Mouse (Mus musculus): Measurements from ENCODE around the gene Map7.

Map7 gene

GRCm38 (mm10) chr10:20234466-20234865 is 86.2 kb downstream of the Map7 start:
- DNase-seq (ENCODE audit: low spot score), result no peak

GRCm38 (mm10) chr10:20235656-20236055 is 87.4 kb downstream of the Map7 start:
- DNase-seq (ENCODE audit: low spot score), result no peak

GRCm38 (mm10) chr10:20236241-20236640 is 88.0 kb downstream of the Map7 start:
- no peak for DNase-seq (ENCODE audit: low spot score)

GRCm38 (mm10) chr10:20238281-20238680 is 90.0 kb downstream of the Map7 start:
- no peak for DNase-seq (ENCODE audit: low spot score)

DNA sequence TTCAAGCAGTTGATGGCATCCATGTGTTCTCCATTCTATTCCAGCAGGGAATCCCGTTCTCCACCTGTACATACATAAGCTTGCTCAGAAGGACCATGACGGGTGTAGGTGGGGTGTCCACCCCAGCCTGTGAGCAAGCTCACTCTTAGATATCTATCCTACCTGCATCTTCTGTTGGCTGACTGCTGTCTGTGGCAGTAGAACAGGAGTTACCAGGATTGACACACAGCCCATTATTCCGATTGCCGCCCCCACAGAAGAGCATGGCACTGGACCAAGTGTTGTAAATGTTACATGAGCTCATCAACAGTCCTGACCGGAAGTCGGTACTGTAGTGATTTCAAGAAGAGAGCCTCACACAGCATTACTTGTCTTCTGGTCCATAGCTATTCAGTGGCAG is 92.6 kb downstream of the Map7 start:
- no peak for DNase-seq (ENCODE audit: low spot score)

DNA sequence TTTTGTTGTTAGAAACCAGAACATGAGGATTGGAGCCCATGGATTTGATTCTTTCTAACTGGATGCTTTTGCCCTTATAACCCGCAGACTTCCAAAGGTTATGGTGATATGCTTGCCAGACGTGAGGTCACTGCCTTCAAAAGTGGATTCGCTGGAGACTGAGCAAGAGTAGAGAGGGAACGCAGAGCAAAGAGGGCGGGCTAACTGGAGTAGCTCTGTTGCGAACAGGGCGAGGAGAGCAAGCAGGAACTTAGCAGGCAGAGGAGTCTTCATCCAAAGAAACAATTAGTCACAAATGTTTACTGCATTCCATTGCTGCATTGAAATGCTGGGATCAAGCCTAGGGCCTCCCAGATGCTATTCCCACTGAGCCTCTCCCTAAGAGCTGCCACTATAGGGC is 95.0 kb downstream of the Map7 start:
- DNase-seq (ENCODE audit: low spot score), result no peak

DNA sequence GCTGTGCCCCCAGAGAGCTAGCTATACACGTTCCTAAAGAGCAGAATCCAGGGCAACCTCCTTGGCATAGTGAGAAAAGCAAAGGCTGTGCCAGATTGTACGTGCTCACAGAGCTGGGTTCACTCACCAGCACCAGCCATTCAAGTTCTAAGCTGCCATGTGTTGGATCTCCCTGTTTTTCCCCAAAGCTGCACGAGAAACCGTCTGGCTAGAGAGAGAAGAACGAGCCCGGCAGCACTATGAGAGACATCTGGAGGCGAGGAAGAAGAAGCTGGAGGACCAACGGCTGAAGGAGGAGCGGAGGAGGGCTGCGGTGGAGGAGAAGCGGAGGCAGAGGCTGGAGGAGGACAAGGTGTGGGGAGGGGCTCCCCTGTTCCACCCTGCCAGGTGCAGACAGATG is 96.8 kb downstream of the Map7 start:
- DNase-seq (ENCODE audit: low spot score), result no peak

- DNase-seq (ENCODE audit: low spot score), result no peak
Observed at GRCm38 (mm10) chr10:20249091-20249490, 100.8 kb downstream of the Map7 start.

DNA sequence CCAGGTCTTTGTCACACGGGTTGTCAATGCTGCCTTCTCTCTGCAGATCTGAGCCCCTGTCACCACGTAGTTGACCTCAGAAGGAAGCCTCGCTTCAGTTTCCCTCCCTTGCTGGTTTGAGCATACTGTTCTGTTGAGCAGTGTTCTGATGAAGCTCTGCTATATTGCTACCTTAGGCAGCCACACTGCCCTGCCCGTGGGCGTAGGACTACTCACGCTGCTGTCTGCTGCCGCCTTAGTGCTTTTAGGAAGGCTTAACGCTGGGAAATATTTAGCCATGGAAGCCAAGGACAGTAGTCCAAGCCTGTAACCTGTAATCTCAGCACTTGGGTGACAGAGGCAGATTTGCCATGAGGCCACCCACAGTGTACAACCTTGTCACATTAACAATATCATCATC is 107.3 kb downstream of the Map7 start:
- no peak for DNase-seq (ENCODE audit: low spot score)

- DNase-seq (ENCODE audit: low spot score), result no peak
Observed at GRCm38 (mm10) chr10:20257054-20257643, 108.9 kb downstream of the Map7 start.

- no peak for DNase-seq (ENCODE audit: low spot score)
Observed at GRCm38 (mm10) chr10:20257721-20258720, 109.8 kb downstream of the Map7 start.

GRCm38 (mm10) chr10:20259476-20259875 is 111.2 kb downstream of the Map7 start:
- DNase-seq (ENCODE audit: low spot score), result no peak

GRCm38 (mm10) chr10:20262896-20263295 is 114.6 kb downstream of the Map7 start:
- no peak for DNase-seq (ENCODE audit: low spot score)

DNA sequence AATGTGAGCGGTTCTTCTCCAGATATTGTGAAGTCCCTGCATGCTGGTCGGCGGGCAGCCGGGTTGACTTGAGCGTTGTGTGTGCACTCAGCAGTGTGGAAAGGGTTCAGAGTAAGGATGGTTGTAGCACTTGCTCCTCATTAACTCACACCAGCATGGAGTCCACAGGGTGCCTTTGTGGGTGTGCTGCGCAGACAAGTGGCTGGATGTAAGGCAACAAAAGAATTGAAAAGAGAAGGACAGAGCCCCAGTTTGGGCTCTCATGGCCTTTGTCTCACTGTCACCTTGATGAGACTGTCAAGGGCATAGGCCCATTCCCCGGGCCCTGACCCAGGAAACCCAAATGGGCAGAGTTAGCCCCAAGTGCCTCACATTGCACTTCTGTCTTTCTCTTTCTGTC is 116.2 kb downstream of the Map7 start:
- DNase-seq (ENCODE audit: low spot score), result no peak

DNA sequence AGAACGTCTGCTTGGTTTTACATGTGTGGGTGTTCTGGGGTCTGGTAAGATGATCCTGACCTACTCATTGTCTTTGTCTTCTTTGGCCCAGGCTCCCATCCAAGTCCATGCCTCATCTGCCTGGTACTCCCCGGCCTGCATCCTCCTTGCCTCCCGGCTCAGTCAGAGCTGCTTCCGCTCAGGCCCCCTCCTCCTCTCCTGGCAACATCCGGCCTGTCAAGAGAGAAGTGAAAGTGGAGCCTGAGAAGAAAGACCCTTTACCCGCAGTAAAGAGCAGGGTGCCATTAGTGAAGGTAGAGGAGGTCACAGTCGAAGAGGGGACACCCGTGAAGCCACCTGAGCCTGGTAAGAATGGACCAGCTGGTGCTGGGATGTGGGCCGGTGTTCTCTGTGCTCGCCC is 118.8 kb downstream of the Map7 start:
- no peak for DNase-seq (ENCODE audit: low spot score)

DNA sequence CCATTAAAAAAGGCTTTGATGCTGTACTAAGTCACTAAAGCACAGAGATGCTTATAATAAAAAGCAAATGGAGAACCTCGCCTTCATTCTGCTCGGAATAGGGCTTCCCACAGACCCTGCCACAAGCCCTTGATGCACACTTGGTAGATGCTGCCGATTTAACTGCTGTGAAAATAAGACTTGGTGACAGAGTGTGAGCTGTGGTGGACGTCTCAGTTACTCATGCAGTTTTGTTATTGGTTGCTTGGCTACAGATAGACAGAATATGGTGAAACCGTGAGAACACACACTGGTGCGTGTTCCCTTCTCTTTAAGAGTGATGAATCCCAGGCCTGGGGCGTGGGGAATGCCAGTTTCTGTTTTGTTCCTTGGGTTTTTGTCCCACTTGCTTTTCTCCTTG is 120.7 kb downstream of the Map7 start:
- no peak for DNase-seq (ENCODE audit: low spot score)

- no peak for DNase-seq (ENCODE audit: low spot score)
Observed at GRCm38 (mm10) chr10:20272380-20272779, 124.1 kb downstream of the Map7 start.

DNA sequence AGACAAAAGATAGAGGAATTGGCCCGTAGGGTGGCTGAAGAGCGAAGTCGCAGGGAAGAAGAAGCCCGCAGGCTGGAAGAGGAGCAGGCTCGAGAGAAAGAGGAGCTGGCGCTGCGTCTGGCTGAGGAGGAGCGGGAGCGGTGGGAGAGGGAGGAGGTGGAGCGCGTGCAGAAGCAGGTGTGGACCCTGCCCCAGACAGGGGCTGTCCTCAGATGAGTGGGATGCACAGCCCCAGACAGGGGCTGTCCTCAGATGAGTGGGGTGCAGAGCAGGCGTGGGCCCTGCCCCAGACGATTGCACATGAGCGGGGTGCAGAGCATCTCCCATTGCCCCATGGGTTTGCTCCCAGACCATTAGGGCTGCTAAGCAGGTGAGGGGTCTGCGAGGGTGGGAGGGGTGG is 125.0 kb downstream of the Map7 start:
- DNase-seq (ENCODE audit: low spot score), result no peak

DNA sequence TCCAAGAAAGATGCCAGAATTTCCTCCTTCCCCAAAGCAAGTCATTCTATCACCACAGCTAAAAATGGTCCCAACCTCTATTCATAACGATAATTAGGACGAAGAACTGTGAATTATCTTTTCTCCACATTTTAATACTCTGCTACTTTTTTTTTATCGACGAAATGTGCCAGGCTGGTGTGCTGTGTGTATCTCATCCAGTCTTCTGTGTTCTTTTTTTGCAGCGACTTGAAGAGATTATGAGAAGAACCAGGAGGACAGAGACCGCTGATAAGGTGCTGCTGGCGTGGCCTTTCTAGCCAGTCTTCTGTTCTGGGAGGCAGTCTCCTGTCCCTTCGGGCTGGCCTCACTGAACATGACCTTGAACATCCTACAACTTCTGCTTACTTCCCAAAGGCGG is 125.8 kb downstream of the Map7 start:
- DNase-seq (ENCODE audit: low spot score), result no peak

GRCm38 (mm10) chr10:20281456-20281855 is 133.2 kb downstream of the Map7 start:
- no peak for DNase-seq (ENCODE audit: low spot score)

- DNase-seq (ENCODE audit: low spot score), result peak; percentile 69
Observed at GRCm38 (mm10) chr10:20285289-20285975, 137.2 kb downstream of the Map7 start.

- no peak for DNase-seq (ENCODE audit: low spot score)
Observed at GRCm38 (mm10) chr10:20285994-20286836, 137.9 kb downstream of the Map7 start.

Measured in layer of hippocampus, adult 9-10 months (tissue).